Mouse (Mus musculus) stomach, embryonic 16.5 days (tissue): ENCODE measurements around the gene Aprt. TPM values are rescaled to one million over a fixed set of nuclear protein-coding genes. Genes with fewer than 3 reads are reported as not detected.

Experiments
- ATAC-seq: fragments of 200-750 bp; cut with Nextera tagmentation; 2 replicates; pipeline ENCODE4 v1.8.0; 2017; ENCODE audit warnings: moderate number of reproducible peaks, moderate TSS enrichment; ENCODE audit not compliant: insufficient read depth, low FRiP score
- H3K27ac ChIP-seq: fragments of 300-500 bp; sonication (generic); 2 replicates; pipeline ENCODE4 v1.5.1; 2014; ENCODE audit warnings: low read length
- H3K27me3 ChIP-seq: fragments of 300-500 bp; sonication (generic); 2 replicates; pipeline ENCODE4 v1.6.1; 2014; ENCODE audit warnings: low read length, control low read depth, mixed read lengths; ENCODE audit not compliant: control insufficient read depth, insufficient read depth
- H3K36me3 ChIP-seq: fragments of 300-500 bp; sonication (generic); 2 replicates; pipeline ENCODE4 v1.6.1; 2014; ENCODE audit warnings: low read length; ENCODE audit not compliant: control insufficient read depth, insufficient read depth
- H3K4me1 ChIP-seq: fragments of 300-500 bp; sonication (generic); 2 replicates; pipeline ENCODE4 v1.6.1; 2014; ENCODE audit warnings: low read length, control low read depth, mixed read lengths; ENCODE audit not compliant: control insufficient read depth, insufficient read depth
- H3K4me2 ChIP-seq: fragments of 300-500 bp; sonication (generic); 2 replicates; pipeline ENCODE4 v1.6.1; 2014; ENCODE audit warnings: low read depth, low read length, mixed read lengths
- H3K4me3 ChIP-seq: fragments of 300-500 bp; sonication (generic); replicated peaks from 2 replicates; pipeline ENCODE4 v1.5.1; 2014; ENCODE audit warnings: mild to moderate bottlenecking, low read length
- H3K9ac ChIP-seq: fragments of 300-500 bp; sonication (generic); 2 replicates; pipeline ENCODE4 v1.6.1; 2014; ENCODE audit warnings: low read length
- H3K9me3 ChIP-seq: fragments of 300-500 bp; sonication (generic); replicated peaks from 2 replicates; pipeline ENCODE4 v1.6.1; 2016; ENCODE audit warnings: low read length, control low read depth; ENCODE audit not compliant: control insufficient read depth
- WGBS: fragments of 180-500 bp; shearing (Covaris S2); extraction: QIAGEN DNeasy Blood & Tissue Kit; methylation state at CpG from one replicate; pipeline ENCODE4 v1.1.7; 2014; 5-methylcytosine and 5-hydroxymethylcytosine counted together
- polyA plus RNA-seq: library from polyadenylated mRNA; unstranded; fragments of >200 nt; fragmentation: Nextera tagmentation; extraction: Ambion mirVana; gene quantifications from 2 replicates; pipeline ENCODE4 v1.2.1, GENCODE M21; 2015

Gene Aprt
- polyA plus RNA-seq, 1 experiment from 2014 or later: 345 TPM

DNA sequence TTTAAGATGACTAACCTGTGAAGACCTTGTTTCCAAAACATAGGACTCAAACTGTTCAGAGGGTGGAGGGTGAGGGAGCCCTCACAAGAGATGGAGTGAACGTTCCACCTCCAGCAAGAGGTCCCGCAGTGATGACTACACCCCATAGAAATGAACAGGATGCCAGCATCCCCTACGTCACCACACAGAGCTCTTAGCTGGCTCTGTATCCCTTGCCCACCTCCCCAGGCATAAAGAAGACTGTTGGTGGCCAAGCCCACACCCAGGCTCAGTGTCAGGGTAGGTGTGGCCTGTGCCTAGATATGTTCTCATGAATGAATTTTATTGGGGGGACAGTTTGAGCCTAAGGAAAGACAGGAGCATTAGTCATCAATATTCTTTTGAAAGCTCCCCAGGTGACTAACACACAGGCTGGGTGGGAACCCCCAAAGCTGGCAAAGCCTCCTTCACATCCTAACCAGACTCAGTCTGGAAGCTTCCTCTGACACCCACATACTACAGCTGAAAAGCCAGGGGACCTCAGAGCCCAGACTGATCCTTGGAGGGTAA lies 27.7 kb downstream of the Aprt start:
- Histone ChIP-seq H3K4me3 (peak overlapping the region; percentile 80; the same call in 1 of the 2 replicates), H3K9me3 (no peaks in the 10 kb centered on the region), H3K9ac (peak overlapping the region; percentile 93; the same call in 1 of the 2 replicates), H3K27ac (peak overlapping the region; percentile 48), H3K36me3 (no peaks in the 10 kb centered on the region), H3K4me2 (peak overlapping the region; percentile 88), H3K27me3 (no peaks in the 10 kb centered on the region), H3K4me1 (peaks cover 44% of the 10 kb centered on the region)
- ATAC-seq: no peak
- 75% methylated on average over 3 of the region's 3 CpGs for WGBS

GRCm38 (mm10) chr8:122548331-122548730 lies 28.4 kb downstream of the Aprt start:
- ATAC-seq: no peak
- Histone ChIP-seq H3K4me1 (peaks cover 44% of the 10 kb centered on the region), H3K36me3 (no peaks in the 10 kb centered on the region), H3K9me3 (no peaks in the 10 kb centered on the region), H3K27me3 (no peaks in the 10 kb centered on the region), H3K4me3 (no peak overlapping the region), H3K27ac (peak overlapping the region; percentile 48), H3K9ac (no peak overlapping the region), H3K4me2 (peak overlapping the region; percentile 40; the same call in 1 of the 2 replicates)
- 54% methylated on average over 13 of the region's 13 CpGs for WGBS

DNA sequence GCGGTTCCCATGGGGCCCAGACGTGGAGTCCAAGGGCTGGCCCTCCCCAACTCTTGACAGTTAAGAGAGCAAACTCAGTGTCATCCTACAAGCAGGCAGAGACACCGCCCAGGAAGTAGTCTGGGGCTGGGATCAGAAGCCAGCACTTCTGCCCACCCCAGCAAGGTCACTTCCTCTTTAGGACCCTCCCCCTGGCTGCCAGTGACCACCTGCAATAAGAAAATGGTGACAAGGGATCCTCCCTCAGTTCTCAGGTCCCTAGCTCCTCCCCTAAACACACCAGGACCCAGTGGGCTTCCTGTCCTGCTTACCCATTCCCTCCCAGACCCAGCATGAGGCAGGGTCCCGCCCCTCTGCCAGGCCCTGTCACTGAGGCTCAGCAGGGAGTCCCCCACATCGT lies 28.9 kb downstream of the Aprt start:
- H3K9ac ChIP-seq: peak overlapping the region; percentile 52; the same call in 1 of the 2 replicates
- 28% methylated on average over 5 of the region's 5 CpGs for WGBS
- no peak overlapping the region for H3K4me3 ChIP-seq

DNA sequence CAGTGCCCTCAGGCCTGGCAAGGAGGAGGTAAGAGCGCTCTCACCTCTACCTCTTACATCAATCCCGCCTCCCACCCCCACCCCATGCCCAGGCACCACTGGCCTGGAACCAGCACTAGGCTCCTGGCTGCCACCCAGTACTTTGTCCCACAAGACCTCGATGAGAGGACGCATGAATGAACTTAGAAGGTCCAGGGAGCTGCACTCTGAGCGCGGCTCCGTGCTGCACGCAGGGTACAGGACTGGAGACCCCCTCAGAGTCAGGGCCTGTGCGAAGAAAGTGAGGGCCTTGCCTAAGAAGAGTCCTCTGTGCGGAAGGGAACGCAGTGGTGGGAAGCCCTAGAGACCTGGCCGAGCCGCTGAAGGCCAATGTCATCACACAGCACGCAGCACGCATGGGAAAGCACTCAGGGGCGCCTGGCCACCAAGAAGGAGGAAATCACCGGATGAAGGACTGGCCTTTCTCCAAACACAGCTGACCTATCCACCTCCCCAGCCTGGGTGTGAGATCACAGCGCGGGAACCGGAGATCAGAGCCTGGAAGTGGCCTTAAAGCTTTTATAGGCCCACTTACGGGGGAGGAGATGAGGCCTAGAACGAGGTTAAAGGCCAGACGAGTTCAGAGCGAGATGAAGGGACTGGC lies 29.8 kb downstream of the Aprt start:
- 53% methylated on average over 24 of the region's 24 CpGs for WGBS
- H3K27ac ChIP-seq: peak overlapping the region; percentile 48
- H3K27me3 ChIP-seq: no peaks in the 10 kb centered on the region
- peak overlapping the region; percentile 52 for H3K9ac ChIP-seq
- no peaks in the 10 kb centered on the region for H3K36me3 ChIP-seq
- H3K9me3 ChIP-seq: no peaks in the 10 kb centered on the region
- peak overlapping the region; percentile 40 for H3K4me2 ChIP-seq
- H3K4me3 ChIP-seq: peak overlapping the region; percentile 13
- ATAC-seq: no peak
- H3K4me1 ChIP-seq: peaks cover 44% of the 10 kb centered on the region

More for the DNA sequence above, 28.9 kb downstream of the Aprt start:
- no peaks in the 10 kb centered on the region for H3K36me3 ChIP-seq
- H3K27me3 ChIP-seq: no peaks in the 10 kb centered on the region
- no peaks in the 10 kb centered on the region for H3K9me3 ChIP-seq
- H3K4me1 ChIP-seq: peaks cover 44% of the 10 kb centered on the region
- peak overlapping the region; percentile 40 for H3K4me2 ChIP-seq
- no peak for ATAC-seq
- H3K27ac ChIP-seq: peak overlapping the region; percentile 48

GRCm38 (mm10) chr8:122546066-122546755 lies 30.5 kb downstream of the Aprt start:
- peaks cover 44% of the 10 kb centered on the region for H3K4me1 ChIP-seq
- H3K27me3 ChIP-seq: no peaks in the 10 kb centered on the region
- peak overlapping the region; percentile 40; the same call in 1 of the 2 replicates for H3K4me2 ChIP-seq
- H3K36me3 ChIP-seq: no peaks in the 10 kb centered on the region
- H3K9me3 ChIP-seq: no peaks in the 10 kb centered on the region
- H3K9ac ChIP-seq: peak overlapping the region; percentile 52
- H3K4me3 ChIP-seq: no peak overlapping the region; the same call in 1 of the 2 replicates
- 0 out of 2 replicates have a peak, but pooled peaks have one; percentile 8 for ATAC-seq
- H3K27ac ChIP-seq: peak overlapping the region; percentile 48; the same call in 1 of the 2 replicates
- 78% methylated on average over 7 of the region's 7 CpGs for WGBS

DNA sequence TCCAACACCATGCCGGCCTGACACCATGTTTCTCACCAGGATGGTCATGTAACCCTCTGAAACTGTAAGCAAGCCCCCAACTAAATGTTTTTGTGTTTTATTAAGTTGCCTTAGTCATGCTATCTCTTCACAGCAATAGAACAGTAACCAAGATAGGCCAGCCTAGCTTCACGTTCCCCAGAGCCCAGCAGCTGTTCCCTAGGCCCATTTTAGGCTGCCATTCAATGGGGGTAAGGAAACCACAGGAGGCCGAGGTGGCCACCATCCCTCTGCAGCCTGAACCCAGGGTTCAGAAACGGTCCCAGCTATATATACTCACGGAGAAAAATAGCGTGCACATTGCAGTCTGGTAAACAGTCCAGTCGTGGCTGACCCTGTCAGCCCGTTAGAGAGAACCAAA lies 32.6 kb downstream of the Aprt start:
- no peak overlapping the region for H3K9ac ChIP-seq
- H3K36me3 ChIP-seq: no peaks in the 10 kb centered on the region
- H3K4me1 ChIP-seq: peaks cover 38% of the 10 kb centered on the region
- no peak overlapping the region for H3K27ac ChIP-seq
- no peak for ATAC-seq
- 91% methylated on average over 8 of the region's 8 CpGs for WGBS
- H3K9me3 ChIP-seq: no peaks in the 10 kb centered on the region
- no peak overlapping the region for H3K4me2 ChIP-seq
- no peaks in the 10 kb centered on the region for H3K27me3 ChIP-seq
- H3K4me3 ChIP-seq: no peak overlapping the region

- WGBS: 90% methylated on average over 9 of the region's 9 CpGs
- ATAC-seq: no peak
- peak overlapping the region; percentile 84 for H3K27ac ChIP-seq
- H3K4me1 ChIP-seq: peaks cover 24% of the 10 kb centered on the region
- no peak overlapping the region for H3K9ac ChIP-seq
- no peaks in the 10 kb centered on the region for H3K9me3 ChIP-seq
- no peak overlapping the region for H3K4me3 ChIP-seq
- no peaks in the 10 kb centered on the region for H3K36me3 ChIP-seq
- no peaks in the 10 kb centered on the region for H3K27me3 ChIP-seq
- no peak overlapping the region for H3K4me2 ChIP-seq
These were observed 38.2 kb downstream of the Aprt start for GRCm38 (mm10) chr8:122538310-122539076.

GRCm38 (mm10) chr8:122537812-122538211 lies 38.9 kb downstream of the Aprt start:
- no peak overlapping the region for H3K4me3 ChIP-seq
- H3K4me1 ChIP-seq: peaks cover 24% of the 10 kb centered on the region
- no peak overlapping the region for H3K4me2 ChIP-seq
- peak overlapping the region; percentile 84 for H3K27ac ChIP-seq
- H3K9me3 ChIP-seq: no peaks in the 10 kb centered on the region
- H3K27me3 ChIP-seq: no peaks in the 10 kb centered on the region
- WGBS: 66% methylated on average over 2 of the region's 2 CpGs
- H3K36me3 ChIP-seq: no peaks in the 10 kb centered on the region
- H3K9ac ChIP-seq: peak overlapping the region; percentile 60; the same call in 1 of the 2 replicates
- ATAC-seq: peak; percentile 35; the same call in 1 of the 2 replicates
